Mouse (Mus musculus) T-helper 17 cell (primary cell): ENCODE data around the gene AW549877.

Experiments used
- in situ Hi-C, 2 experiments: fragments of 300-600 bp; cut with MboI, MseI; formaldehyde crosslinking; loops; 1 replicate in 1 of 2; 2 replicates in 1 of 2; pipeline ENCODE4 v1.15.1; 2025; ENCODE audit warnings: high pct_unique_total_duplicates in 2 of 2

The AW549877 gene

DNA sequence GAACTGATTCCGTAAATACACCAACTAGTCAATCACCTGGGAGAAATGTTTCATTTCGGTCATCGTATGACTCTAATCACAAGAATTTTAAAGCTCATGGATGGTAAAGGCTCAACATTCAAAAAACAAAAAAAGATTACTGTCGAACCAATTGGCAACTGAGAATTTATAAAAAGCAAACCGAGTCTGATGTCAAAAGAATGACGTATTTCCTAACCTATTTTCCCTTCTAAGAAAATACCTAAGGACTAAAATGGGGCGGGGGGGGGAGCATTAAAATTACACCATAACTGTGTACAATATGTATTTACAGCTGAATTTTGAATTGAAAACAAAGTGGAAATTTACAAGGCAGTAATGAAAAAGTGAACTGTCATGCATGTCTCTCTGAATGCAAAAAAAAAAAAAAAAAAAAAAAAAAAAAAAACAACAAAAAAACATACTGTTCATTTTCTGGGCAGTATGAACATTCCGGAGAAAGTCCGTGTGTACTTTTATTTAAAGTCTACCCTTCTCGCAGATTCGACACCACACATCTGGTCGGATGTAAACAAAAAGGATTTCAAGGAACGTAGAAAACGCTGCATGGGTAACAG lies 594 bp downstream of the AW549877 start:
- in situ Hi-C loops, result loop anchor here (5.0 to 10.0 kb wide), 3 partner anchors 37 to 1120 kb away; partner anchors contain the start of gene Rpl37 (in 1 of the 2)

DNA sequence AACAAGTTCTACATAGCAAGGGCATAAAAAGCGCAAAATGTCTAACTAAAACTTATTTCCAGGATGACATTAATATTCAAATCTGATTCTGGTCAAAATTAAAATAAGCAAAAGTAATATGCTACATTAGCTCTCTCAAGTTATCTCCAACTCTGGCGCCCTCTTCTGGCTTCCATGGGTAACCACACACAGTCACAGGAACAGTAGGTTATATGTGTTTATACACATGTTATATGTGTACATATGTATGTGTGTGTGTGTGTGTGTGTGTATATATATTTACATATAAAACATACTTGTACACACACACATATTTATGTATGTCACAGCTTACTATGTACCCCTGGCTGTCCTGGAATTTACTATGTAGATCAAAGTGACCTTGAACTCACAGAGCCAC lies 7.6 kb downstream of the AW549877 start:
- in situ Hi-C loops, result no loop called here

DNA sequence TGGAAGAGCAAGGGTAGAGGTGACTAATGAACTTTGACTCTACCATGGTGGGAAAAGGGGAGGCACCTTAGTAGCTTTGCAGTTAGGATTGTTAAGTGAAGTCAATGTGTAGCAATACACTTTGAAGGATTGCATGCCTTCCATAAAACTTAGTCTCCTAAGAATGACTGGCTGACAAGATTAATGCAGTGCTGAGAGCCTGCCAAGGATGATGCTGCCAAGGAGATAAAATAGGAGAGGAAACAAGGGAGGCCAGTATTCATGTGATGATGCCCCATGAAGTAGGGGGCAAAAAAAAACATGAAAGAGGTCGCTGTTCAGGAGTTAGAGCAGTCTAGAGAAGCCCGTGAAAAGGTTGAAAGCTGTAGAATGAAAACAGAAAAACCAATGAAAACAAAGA lies 10.7 kb downstream of the AW549877 start:
- in situ Hi-C loops, result no loop called here

DNA sequence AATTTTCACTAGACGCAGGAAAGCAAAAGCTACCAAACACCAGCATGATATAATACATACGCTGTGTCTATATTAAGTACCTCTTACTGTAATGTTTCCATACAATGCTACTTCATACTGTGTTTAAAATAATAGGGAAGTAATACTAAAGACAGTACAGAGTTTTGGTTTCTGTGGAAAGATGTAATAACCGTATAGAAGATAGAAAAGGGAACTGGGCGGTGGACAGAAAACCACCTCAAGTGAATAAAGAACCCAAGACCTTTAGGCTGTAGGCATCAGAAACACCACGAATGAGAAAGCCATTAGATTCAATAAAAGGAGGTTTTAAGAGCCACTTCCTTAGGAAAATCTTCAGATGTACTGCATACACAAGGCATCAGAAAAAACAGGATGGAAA lies 12.8 kb downstream of the AW549877 start:
- in situ Hi-C loops, result no loop called here

DNA sequence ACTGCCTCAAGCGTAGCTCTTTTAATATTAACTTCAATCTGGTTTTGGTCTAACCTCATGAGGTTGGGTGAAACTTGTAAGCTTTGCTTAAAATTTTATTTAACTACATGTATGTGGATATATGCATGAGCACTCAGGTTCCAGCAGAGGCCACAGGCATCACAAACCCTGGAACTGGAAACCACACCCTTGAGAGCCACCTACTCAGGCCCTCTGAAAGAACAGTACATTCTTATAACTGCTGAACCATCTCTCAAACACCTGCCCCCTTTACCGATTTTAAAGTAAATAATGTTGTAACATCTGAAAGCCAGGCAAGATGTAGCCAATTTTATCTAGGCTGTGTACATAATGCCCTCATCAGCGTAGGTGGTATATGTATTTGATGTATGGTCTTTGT lies 15.7 kb downstream of the AW549877 start:
- in situ Hi-C loops, result loop anchor here in 1 of 2 experiments (5.0 kb wide), 1 partner anchor 57 kb away; no protein-coding TSS in a partner anchor

DNA sequence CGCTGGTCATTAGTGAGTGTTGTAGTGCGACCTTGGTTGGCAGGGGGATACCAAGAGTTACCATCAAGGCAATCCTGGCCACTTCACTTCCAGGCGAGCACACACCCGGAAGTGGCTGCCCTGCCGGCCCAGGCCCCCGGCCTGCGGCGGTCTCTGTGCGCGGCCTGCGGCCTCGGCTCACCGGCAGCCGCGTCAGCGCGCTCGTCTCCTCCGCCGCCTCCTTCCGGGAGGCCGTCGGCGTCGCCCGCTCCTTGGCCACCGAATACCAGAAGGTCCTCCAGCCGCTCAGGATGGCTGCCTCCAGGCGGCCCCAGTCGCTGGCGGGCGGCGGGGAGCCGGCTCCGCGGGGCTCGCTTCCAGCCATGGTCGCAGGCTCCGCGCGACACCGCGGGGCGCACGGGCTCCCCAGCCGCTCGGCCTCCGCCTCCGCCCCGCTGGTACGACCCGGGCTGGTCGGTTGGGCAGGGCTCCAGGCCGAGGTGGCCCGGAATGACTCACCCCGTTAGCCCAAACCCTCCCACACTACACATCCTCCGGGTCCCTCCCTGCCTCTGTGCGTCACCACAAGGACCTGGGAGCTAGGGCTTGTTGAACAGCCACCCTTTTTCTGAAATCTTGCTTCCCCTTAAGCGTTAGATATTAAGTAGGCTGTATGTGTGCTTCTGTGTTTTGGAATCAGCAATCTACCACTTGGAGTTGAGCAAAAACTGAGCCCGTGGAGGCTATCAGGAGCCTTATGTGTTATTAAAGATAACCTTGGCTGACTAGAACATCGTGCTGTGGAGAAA lies 16.3 kb downstream of the AW549877 start, which contains the start of gene Fbxo4:
TSS of gene Fbxo4 (minus strand) at position 513 of the 788 bp plus-strand sequence.
- in situ Hi-C loops, result loop anchor here in 1 of 2 experiments (5.0 kb wide), 1 partner anchor 58 kb away; no protein-coding TSS in a partner anchor

DNA sequence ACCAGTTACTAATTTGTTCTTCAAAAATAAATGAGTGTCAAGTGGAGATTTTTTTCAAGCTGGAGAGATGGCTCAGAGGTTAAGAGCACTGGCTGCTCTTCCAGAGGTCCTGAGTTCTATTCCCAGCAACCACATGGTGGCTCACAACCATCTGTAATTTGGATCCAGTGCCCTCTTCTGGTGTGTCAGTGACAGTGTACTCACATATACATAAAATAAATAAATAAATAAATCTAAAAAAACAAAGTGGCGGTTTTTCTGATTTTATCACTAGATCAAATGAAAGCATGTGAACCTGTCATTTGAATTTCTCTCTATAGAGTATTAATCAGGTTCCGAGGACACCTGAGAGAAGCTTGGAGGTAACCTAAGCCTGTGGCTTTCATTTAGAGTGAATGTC lies 17.3 kb downstream of the AW549877 start:
- in situ Hi-C loops, result loop anchor here in 1 of 2 experiments (5.0 kb wide), 1 partner anchor 59 kb away; no protein-coding TSS in a partner anchor

DNA sequence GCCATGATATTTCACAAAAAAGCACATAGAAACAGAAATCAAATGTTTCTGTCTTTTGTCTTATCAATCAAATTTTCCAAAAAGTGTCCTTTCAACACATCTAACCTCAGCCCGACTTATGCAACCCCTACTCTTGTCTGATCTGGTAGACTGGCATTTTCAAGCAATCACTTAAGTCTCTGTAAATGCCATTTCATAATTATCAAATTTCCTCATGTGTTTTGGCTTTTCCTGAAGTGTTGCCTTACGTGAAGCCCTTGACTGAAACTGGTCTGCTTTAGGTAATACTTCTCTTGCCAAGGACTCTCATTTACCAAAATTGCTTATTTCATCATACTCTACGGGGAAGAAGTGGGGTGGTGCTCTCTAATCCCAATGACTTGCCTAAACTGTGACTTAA lies 22.2 kb downstream of the AW549877 start:
- in situ Hi-C loops, result no loop called here

DNA sequence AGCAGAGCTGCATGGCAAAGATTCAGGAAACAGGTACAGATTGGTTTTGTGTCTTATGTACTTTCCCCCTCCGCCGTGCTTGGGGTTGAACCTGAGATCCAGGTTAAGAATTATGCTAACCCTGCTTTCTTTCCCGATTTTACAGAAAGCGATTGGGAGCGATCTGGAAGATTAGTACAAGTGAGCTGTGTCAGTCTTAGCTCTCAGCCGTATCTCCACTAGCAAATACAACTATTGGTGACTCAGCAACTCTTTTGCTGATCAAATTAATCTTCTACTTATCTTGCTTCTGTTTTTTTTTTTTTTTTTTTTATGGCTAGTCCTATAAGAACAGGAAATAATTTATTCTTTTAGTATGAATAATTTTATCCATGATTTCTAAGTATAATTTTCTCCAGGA lies 25.4 kb downstream of the AW549877 start:
- in situ Hi-C loops, result no loop called here

DNA sequence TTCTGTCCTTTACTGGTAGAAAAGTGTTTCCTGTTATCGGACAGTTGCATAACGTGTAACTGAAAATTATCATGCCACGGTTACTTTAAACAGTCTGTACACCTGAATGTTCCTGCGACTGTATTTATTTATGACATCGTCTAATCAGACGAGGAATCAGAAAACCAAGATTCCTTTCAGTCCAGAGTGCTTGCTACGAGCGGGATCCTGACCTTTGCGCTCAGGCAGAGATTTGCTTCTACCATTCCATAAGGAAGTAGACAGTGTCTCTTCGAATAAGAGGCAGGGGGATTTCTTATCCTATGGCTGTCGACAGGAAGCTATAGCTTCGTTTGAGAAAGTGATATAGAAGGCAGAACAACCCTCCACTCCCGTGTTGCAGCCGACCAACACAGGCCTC lies 25.8 kb downstream of the AW549877 start:
- in situ Hi-C loops, result no loop called here

DNA sequence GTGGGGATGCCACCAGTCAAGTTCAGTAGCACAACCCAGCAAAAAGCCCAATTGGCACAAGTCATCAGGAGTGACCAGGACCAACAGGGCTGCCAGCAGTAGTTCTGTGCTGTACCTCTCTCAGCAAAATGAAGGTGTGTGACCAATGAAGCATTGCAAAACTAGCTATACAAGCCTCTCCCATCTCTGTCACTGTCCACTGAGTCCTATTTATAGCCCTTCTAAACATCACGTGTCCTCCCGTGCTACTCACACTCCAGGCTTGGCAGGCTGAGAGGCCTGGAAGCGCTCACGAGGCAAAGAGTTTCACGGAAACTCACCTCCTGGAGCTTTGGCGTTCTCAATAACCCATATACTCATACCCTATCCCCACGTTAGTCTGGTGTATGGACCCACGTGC lies 33.3 kb downstream of the AW549877 start:
- in situ Hi-C loops, result no loop called here

DNA sequence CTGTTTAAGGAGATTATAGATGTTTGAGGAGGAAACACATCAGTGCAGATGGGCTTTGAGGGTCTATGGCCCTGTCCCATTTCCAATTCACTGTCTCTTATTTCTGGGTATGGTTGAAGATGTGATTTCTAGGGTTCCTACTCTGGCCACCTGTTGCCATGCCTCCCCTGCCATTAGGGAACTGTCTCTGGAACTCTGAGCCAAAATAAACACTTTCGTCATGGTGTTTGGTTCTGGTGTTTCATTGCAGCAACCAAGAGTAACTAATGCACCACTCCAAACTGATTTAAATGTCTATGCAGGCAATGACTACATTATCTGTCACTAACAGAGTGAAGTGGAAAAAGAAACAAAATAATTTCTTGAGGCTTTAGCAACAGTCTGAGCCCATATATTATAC lies 35.5 kb downstream of the AW549877 start:
- in situ Hi-C loops, result no loop called here

DNA sequence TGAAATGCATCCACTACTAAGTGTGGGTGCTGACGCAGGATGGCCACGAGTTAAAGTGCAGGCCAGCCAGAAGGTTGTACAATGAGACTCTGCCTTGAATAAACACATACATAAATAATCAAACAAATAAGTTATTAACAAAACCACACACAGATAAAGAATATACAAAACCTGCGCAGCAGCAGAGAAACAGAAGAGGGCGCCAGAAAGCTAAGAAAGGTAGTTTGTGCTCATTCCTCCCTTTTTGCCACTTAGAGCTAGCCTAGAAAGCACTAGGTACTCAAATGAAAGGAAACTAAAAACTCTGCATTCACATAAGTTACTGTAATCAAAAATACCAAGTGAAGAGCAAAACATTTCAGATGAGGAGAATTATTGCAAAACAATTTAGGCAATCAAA lies 37.6 kb downstream of the AW549877 start:
- in situ Hi-C loops, result no loop called here

DNA sequence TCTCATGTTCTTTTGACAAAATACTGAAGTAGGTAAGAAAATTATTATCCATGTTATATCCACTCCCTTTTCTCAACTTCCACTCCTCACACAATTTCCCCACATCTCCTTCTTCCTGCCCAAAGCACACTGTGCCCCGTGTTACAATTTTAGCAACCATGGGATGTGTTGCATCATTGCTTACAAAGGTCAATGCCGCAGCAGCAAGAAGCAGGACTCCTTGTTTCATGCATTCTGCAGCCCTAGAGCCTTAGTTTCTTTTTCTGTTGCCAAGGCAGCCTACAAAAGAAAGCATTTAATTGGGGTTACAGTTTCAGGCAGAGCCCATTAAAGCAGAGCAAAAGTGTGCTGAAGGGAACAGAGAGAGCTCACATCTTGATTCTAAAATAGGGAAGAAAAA lies 40.6 kb downstream of the AW549877 start:
- in situ Hi-C loops, result no loop called here

DNA sequence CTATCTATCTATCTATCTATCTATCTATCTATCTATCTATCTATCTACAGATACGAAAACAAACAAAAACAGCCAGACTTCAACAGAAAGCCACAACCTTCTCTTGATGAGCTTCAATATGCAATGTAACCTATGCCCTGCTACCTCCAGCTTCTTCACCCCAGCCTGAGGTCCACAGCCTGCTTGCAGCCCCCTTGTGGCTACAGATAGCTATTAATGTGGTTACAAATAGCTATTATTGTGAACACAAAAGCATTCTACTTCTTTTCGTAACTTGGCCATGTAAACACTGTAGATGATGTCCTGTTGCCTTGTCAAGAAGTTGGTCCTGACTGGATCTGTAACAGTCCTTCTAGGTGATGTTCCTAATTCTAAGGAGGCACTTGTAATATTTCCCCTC lies 57.4 kb downstream of the AW549877 start:
- in situ Hi-C loops, result no loop called here

DNA sequence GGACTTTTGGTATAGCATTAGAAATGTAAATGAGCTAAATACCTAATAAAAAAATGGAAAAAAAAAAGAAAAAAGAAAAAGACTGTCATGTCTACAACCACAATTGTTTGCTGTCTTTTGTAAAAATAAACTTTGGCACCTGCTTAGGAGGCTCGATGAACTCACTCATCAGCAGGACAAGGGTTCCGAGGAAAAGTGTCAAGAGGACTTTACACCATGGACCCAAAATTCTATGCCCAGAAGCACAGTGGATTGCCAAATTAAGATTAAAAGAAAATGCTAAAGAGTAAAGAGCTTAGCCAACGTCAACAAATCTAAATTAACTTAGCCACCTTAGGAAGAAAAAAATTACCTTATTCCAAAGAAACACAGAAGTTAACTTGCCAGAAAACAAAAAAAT lies 59.5 kb downstream of the AW549877 start:
- in situ Hi-C loops, result no loop called here

DNA sequence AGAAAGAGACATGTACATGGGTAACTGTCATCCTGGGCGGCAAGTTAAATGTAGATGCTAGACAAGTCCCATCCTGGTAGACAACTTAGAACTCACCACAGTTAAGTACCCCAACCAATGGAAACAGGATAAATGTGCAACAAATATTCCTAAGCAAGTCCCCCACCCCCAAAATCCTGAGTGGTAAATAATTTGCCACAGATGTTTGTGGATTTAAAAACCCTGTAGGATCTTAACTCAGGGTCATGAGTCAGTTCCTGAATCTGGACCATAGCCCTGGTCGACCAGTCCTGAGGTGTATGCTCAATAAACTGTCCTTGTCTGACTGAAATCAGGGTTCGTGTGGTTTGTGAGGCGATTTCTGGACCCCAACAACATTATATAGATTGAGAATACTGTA lies 62.1 kb downstream of the AW549877 start:
- in situ Hi-C loops, result no loop called here
